Mouse (Mus musculus) midbrain, postnatal 0 days (tissue): ENCODE results near the gene Orc6. TPM values are rescaled to one million over a fixed set of nuclear protein-coding genes. Genes with fewer than 3 reads are reported as not detected.
A peak's percentile ranks its signal among the peaks of the same experiment; 100 is the strongest.

Experiments used
- ATAC-seq: fragments of 200-750 bp; cut with Nextera tagmentation; 2 replicates; pipeline ENCODE4 v1.8.0; 2017; ENCODE audit warnings: moderate number of reproducible peaks, mild to moderate bottlenecking, moderate TSS enrichment, moderate library complexity; ENCODE audit not compliant: low FRiP score
- DNase-seq: peaks from one replicate; pipeline ENCODE4 v3.0.0-alpha.2; 2015; ENCODE audit warnings: low spot score
- H3K27ac ChIP-seq: fragments of 300-500 bp; sonication (generic); 2 replicates; pipeline ENCODE4 v1.5.1; 2014; ENCODE audit warnings: low read depth, mild to moderate bottlenecking, low read length, mixed read lengths
- H3K27me3 ChIP-seq: fragments of 300-500 bp; sonication (generic); 2 replicates; pipeline ENCODE4 v1.6.1; 2014; ENCODE audit warnings: low read length, control low read depth, mixed read lengths; ENCODE audit not compliant: insufficient read depth
- H3K36me3 ChIP-seq: fragments of 300-500 bp; sonication (generic); 2 replicates; pipeline ENCODE4 v1.6.1; 2014; ENCODE audit warnings: low read length, control low read depth, mixed read lengths; ENCODE audit not compliant: insufficient read depth
- H3K4me1 ChIP-seq: fragments of 300-500 bp; sonication (generic); 2 replicates; pipeline ENCODE4 v1.6.1; 2014; ENCODE audit warnings: mild to moderate bottlenecking, control low read depth, antibody characterized with exemption, low read length, mixed read lengths; ENCODE audit not compliant: insufficient read depth
- H3K4me2 ChIP-seq: fragments of 300-500 bp; sonication (generic); 2 replicates; pipeline ENCODE4 v1.6.1; 2014; ENCODE audit warnings: low read depth, mild to moderate bottlenecking, low read length, mixed read lengths; ENCODE audit not compliant: poor library complexity, severe bottlenecking
- H3K4me3 ChIP-seq: fragments of 300-500 bp; sonication (generic); 2 replicates; pipeline ENCODE4 v1.5.1; 2014; ENCODE audit warnings: low read depth, mild to moderate bottlenecking, low read length, moderate library complexity
- H3K9ac ChIP-seq: fragments of 300-500 bp; sonication (generic); replicated peaks from 2 replicates; pipeline ENCODE4 v1.6.1; 2014; ENCODE audit warnings: mild to moderate bottlenecking, low read length, moderate library complexity, mixed read lengths; ENCODE audit not compliant: poor library complexity, severe bottlenecking
- H3K9me3 ChIP-seq: fragments of 300-500 bp; sonication (generic); 2 replicates; pipeline ENCODE4 v1.6.1; 2016; ENCODE audit warnings: low read length, control low read depth
- CTCF ChIP-seq: IDR thresholded peaks from 2 replicates; pipeline ENCODE4 v1.5.1; 2016; ENCODE audit warnings: antibody characterized with exemption, mild to moderate bottlenecking
- WGBS: fragments of 180-500 bp; shearing (Covaris S2); extraction: QIAGEN DNeasy Blood & Tissue Kit; methylation state at CpG from one replicate; pipeline ENCODE4 v1.1.7; 2014; 5-methylcytosine and 5-hydroxymethylcytosine counted together
- polyA plus RNA-seq: library from polyadenylated mRNA; unstranded; fragments of >200 nt; fragmentation: Nextera tagmentation; extraction: Ambion mirVana; gene quantifications from 2 replicates; pipeline ENCODE4 v1.2.1, GENCODE M21; 2015
- total RNA-seq: library from RNA; depleted of rRNA; stranded (reverse); fragments of >200 nt; gene quantifications from 2 replicates; pipeline ENCODE4 v1.2.3, GENCODE M21; 2014; rRNA removed

The Orc6 gene
- total and polyA plus RNA-seq, 2 experiments from 2014 or later, result 33.4 to 60.0 TPM

GRCm38 (mm10) chr8:85339871-85340573 is 40.6 kb downstream of the Orc6 start:
- DNase-seq (peak; percentile 12), ATAC-seq (no peak)
- Histone ChIP-seq H3K9me3 (no peaks in the 10 kb centered on the region), H3K4me1 (no peaks in the 10 kb centered on the region), H3K27ac (no peak overlapping the region), H3K27me3 (no peaks in the 10 kb centered on the region), H3K4me3 (no peak overlapping the region), H3K36me3 (no peaks in the 10 kb centered on the region), H3K9ac (no peak overlapping the region), H3K4me2 (no peak overlapping the region)
- TF ChIP-seq CTCF, result no peak
- 59% methylated on average over 5 of the region's 5 CpGs for WGBS

GRCm38 (mm10) chr8:85353287-85353686 is 53.9 kb downstream of the Orc6 start:
- no peaks in the 10 kb centered on the region for H3K9me3 ChIP-seq
- no peaks in the 10 kb centered on the region for H3K27me3 ChIP-seq
- H3K36me3 ChIP-seq, result no peaks in the 10 kb centered on the region
- ATAC-seq (no peak), DNase-seq (no peak)
- 81% methylated on average over 4 of the region's 4 CpGs for WGBS
- H3K27ac ChIP-seq, result no peak overlapping the region
- no peak overlapping the region for H3K4me2 ChIP-seq
- H3K4me3 ChIP-seq, result no peak overlapping the region
- no peak overlapping the region for H3K9ac ChIP-seq
- no peak for TF ChIP-seq CTCF
- H3K4me1 ChIP-seq, result no peaks in the 10 kb centered on the region

Other genes with a start within 250 kb of the Orc6 start
- gene Fbxw9, start 239.6 kb upstream of the Orc6 start, total RNA-seq, result 113 and 120 TPM in 2 replicates
- 92.1 and 97.1 TPM in 2 replicates for gene Fbxw9, start 239.6 kb upstream of the Orc6 start, polyA plus RNA-seq
- not detected in 2 replicates for gene Gm5741, start 231.7 kb upstream of the Orc6 start, total RNA-seq
- 2.2 TPM in 1 of 2 replicates, not detected in the other for gene Gm5741, start 231.7 kb upstream of the Orc6 start, polyA plus RNA-seq
- gene Dhps, start 227.9 kb upstream of the Orc6 start, total RNA-seq, result 66.3 and 77.1 TPM in 2 replicates
- 128 and 129 TPM in 2 replicates for gene Dhps, start 227.9 kb upstream of the Orc6 start, polyA plus RNA-seq
- gene Wdr83os, start 218.9 kb upstream of the Orc6 start, total RNA-seq, result 92.6 and 105 TPM in 2 replicates
- gene Wdr83os, start 218.9 kb upstream of the Orc6 start, polyA plus RNA-seq, result 129 and 137 TPM in 2 replicates
- gene Wdr83, start 218.3 kb upstream of the Orc6 start, total RNA-seq, result 27.4 and 34.1 TPM in 2 replicates
- 37.0 and 39.9 TPM in 2 replicates for gene Wdr83, start 218.3 kb upstream of the Orc6 start, polyA plus RNA-seq
- gene Man2b1, start 216.4 kb upstream of the Orc6 start, total RNA-seq, result 29.7 and 33.7 TPM in 2 replicates
- gene Man2b1, start 216.4 kb upstream of the Orc6 start, polyA plus RNA-seq, result 18.7 and 19.7 TPM in 2 replicates
- 2.6 and 4.9 TPM in 2 replicates for gene Zfp791, start 176.5 kb upstream of the Orc6 start, total RNA-seq
- gene Zfp791, start 176.5 kb upstream of the Orc6 start, polyA plus RNA-seq, result 2.3 and 2.7 TPM in 2 replicates
- not detected in 2 replicates for gene Cks1brt, start 147.7 kb upstream of the Orc6 start, total RNA-seq
- not detected in 2 replicates for gene Cks1brt, start 147.7 kb upstream of the Orc6 start, polyA plus RNA-seq
- gene Olfr371, start 73.6 kb upstream of the Orc6 start, total RNA-seq, result not detected in 2 replicates
- gene Olfr371, start 73.6 kb upstream of the Orc6 start, polyA plus RNA-seq, result not detected in 2 replicates
- gene Vps35, start 170 bp downstream of the Orc6 start, total RNA-seq, result 121 and 136 TPM in 2 replicates
- gene Vps35, start 170 bp downstream of the Orc6 start, polyA plus RNA-seq, result 154 TPM in 2 replicates
- gene Mylk3, start 86.7 kb downstream of the Orc6 start, total RNA-seq, result 0.09 TPM in 1 of 2 replicates, not detected in the other
- 0.18 and 0.46 TPM in 2 replicates for gene Mylk3, start 86.7 kb downstream of the Orc6 start, polyA plus RNA-seq
- 13.4 and 17.9 TPM in 2 replicates for gene 4921524J17Rik, start 133.2 kb downstream of the Orc6 start, total RNA-seq
- gene 4921524J17Rik, start 133.2 kb downstream of the Orc6 start, polyA plus RNA-seq, result 40.7 and 48.0 TPM in 2 replicates
- 64.6 and 69.4 TPM in 2 replicates for gene Gpt2, start 192.9 kb downstream of the Orc6 start, total RNA-seq
- gene Gpt2, start 192.9 kb downstream of the Orc6 start, polyA plus RNA-seq, result 29.2 and 30.0 TPM in 2 replicates